ENCODE assay signal across 11 mouse cellular contexts in genomic region chr1:72165723-72166467, GRCm38 (mm10). TPM values are rescaled to one million over a fixed set of nuclear protein-coding genes. Genes with fewer than 3 reads are reported as not detected.
DNase-seq lines count a peak whose midpoint lies in the region.
"Had no signal": no experiment of that assay in that cellular context is flagged by ENCODE, and none has a peak within 500 bp of the region (broad histone marks: within the 10 kb centered on the region; RNA-seq: fewer than 3 reads in every experiment).

No protein-coding gene starts in this region.

- H3K36me3 ChIP-seq in midbrain, embryonic 10.5 days = no peaks in the 10 kb centered on the region
- H3K36me3 ChIP-seq: hindbrain, embryonic 12.5 days; liver, embryonic 13.5 days; neural tube, embryonic 13.5 days had no signal

- H3K4me3 ChIP-seq in midbrain, embryonic 10.5 days = no peak overlapping the region
- H3K4me3 ChIP-seq: hindbrain, embryonic 12.5 days; liver, embryonic 13.5 days; neural tube, embryonic 13.5 days had no signal

- no peak overlapping the region for H3K27ac ChIP-seq in midbrain, embryonic 10.5 days (replicated peaks)
- H3K27ac ChIP-seq: hindbrain, embryonic 12.5 days; liver, embryonic 13.5 days; neural tube, embryonic 13.5 days had no signal

- peak; percentile 15 for DNase-seq in kidney, postnatal 10 days
- no peak for DNase-seq in kidney, postnatal 25 days
- DNase-seq in 3T3-L1 (ENCODE audit: low read depth, low spot score) (peak; percentile 33), A20 (ENCODE audit: low read depth, low spot score) (peak; percentile 27), MN1 (ENCODE audit: low spot score) (no peak)
- peak; percentile 7 for DNase-seq in c-Kit-positive CD71-negative TER-119-negative erythroid progenitor cells, embryonic 14.5 days (ENCODE audit: low read depth)
- no peak for DNase-seq in midbrain, embryonic 10.5 days (ENCODE audit: low spot score)
- DNase-seq: cerebellum, adult 18-20 months; liver, embryonic 13.5 days had no signal

- no peaks in the 10 kb centered on the region for H3K27me3 ChIP-seq in midbrain, embryonic 10.5 days (ENCODE audit: low read depth, poor library complexity, severe bottlenecking)
- H3K27me3 ChIP-seq: hindbrain, embryonic 12.5 days; liver, embryonic 13.5 days; neural tube, embryonic 13.5 days had no signal

- no peaks in the 10 kb centered on the region for H3K9me3 ChIP-seq in midbrain, embryonic 10.5 days (replicated peaks)
- H3K9me3 ChIP-seq: liver, embryonic 13.5 days; neural tube, embryonic 13.5 days had no signal

- 0 out of 2 replicates have a peak, but pooled peaks cover under 1% of the 10 kb centered on the region for H3K4me1 ChIP-seq in midbrain, embryonic 10.5 days

- 89% methylated on average over 20 of the region's 20 CpGs for WGBS in midbrain, embryonic 10.5 days

RNA-seq across cellular contexts. Expression of gene Mreg, which starts 46.2 kb away (rescaled TPM):
- polyA plus RNA-seq in midbrain, embryonic 10.5 days (2016; fragmentation: Nextera tagmentation; extraction: Ambion mirVana) = 5.0 and 7.6 TPM in 2 replicates

Comparison
In these comparisons a context has a peak if more than half of its experiments do, and no peak if none do; other contexts are left out.
1. DNase-seq: peak in kidney, postnatal 10 days (single experiment), 3T3-L1 (single experiment), A20 (single experiment) and c-Kit-positive CD71-negative TER-119-negative erythroid progenitor cells, embryonic 14.5 days (single experiment); none in kidney, postnatal 25 days (0 of 2), MN1 (single experiment) and midbrain, embryonic 10.5 days (single experiment).